Mouse (Mus musculus): ENCODE data around the gene Reg3g. TPM values are rescaled to one million over a fixed set of nuclear protein-coding genes. Genes with fewer than 3 reads are reported as not detected.
"Not testable (repeated sequence)": the region's sequence is repeated elsewhere in the genome, so short reads cannot be mapped to it uniquely, and the experiment has no call there.

The Reg3g gene
- total RNA-seq (2017), result not detected in 2 replicates

DNA sequence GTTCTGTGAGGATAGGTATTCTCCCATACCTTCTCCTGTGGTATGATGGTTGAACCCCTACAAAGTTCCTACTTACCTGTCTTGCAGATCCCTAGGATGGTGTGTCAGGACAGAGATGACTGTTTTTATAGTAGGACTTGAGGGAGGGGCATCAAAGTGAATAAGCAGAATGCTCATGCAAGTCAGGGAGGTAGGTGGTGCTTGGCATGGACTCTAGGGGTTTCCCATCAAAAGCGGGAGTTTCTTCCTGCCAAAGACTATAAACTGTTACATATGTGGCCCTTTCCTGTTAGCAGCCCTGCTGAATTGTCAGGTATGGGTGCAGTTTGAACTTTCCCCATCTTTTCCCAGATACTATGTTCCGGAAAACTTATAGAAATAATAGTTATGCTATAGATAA lies at the start of gene Reg3g:
TSS of gene Reg3g (minus strand) at position 101 of the 400 bp plus-strand sequence.
- no peak for ATAC-seq (ENCODE audit: extremely low read depth, insufficient number of reproducible peaks, low FRiP score, poor library complexity, severe bottlenecking)

DNA sequence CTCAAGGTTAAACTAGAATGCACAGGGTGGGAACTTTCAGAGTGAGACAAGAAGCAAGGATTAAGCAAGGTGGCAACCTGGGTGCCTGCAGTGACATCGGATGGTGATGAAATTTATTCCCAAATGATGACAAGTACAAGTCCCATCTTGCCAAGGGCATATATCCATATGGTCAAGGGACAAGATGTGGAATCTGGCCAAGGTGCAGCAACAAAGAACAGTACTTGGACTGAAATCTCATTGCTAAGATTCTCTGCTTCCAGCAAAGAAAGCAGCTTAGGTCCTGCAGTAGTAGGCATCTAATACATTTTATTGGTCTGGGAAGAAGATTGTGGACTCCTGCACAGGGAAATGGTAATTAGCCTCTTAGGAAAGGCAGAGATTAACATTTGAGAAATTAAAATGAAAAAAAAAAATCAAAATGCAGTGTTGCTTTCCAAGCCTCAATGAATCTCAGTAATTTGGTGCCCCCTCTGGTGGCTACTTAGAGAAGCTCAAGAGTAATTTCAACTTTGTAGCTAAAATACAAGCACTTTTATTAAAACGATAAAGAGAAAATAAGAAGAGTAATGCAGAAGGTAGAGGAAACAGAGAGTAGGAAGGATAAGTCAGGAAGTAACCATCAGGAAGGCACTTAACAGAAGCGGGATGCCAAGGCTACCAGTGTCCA lies 47.2 kb upstream of the Reg3g start:
- no peak for ATAC-seq (ENCODE audit: extremely low read depth, insufficient number of reproducible peaks, low FRiP score, poor library complexity, severe bottlenecking)

DNA sequence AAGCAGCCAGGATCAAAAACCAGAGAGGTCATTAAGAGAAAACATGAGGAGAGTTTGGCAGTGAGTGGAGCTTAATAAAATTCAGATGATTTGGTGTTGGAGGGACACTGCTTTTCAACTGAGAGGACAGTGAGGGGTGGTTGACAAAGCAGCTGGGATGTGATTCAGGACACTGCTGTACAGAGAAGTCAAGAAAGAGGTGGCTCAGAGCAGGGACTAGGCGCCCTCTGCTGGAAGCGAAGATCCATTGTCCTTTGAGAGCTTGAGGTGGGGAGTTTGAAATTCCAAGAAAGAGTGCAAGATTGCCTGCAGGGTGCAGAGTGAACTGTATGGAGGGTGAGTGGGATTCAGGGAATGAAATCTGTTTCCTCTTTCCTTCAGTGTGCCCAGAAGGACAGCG lies 44.2 kb upstream of the Reg3g start:
- no peak for ATAC-seq (ENCODE audit: extremely low read depth, insufficient number of reproducible peaks, low FRiP score, poor library complexity, severe bottlenecking)

DNA sequence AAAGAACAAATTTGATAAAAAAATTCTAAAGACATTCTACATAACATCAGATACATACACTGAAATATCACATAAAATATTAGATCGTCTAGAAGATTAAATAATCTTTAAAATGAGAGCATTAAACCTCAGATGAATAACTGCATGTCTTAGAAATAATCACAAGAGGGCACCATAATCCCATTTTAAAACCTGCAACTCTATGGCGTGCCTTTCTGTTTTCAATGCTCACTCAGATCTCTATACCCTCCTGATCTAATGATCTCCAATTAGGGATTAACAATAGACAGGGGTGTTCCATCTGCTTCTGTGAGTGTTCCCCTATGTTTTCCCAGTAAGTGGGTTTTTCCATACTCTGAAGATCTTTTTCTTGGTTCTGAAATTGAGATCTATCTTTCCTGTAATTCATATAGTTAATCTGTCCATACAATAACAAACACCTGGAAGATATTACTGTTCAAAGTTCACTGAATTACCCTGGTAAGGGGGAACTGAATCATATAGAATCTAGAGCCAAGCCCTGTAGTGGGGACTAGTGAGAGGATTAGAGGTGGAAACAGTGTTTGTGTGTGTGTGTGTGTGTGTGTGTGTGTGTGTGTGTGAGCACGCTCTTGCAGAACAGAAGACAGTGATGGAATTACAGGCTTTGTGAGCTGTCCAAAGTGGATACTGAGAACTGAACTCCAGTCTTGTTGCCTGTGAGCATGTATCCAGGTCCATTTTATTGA lies 41.7 kb upstream of the Reg3g start:
- no peak for ATAC-seq (ENCODE audit: extremely low read depth, insufficient number of reproducible peaks, low FRiP score, poor library complexity, severe bottlenecking)

DNA sequence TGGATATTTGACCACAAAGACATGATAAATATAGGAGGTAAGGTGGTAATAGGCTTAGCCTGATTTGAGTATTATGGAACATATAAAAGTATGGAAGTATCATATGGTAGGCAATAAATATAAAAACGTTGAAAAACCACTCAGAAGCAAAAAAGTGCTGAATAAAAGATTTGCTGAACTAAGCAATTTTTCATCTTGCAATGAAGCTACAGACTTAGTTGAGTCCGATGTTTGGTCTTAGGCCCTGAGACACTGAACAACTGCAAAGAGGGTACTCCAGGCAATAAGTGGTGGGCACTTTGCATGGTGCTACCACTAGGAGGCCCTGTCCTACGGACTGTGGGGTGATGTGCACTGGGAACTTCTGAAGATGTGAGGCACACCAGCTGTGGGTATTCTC lies 37.1 kb upstream of the Reg3g start:
- no peak for ATAC-seq (ENCODE audit: extremely low read depth, insufficient number of reproducible peaks, low FRiP score, poor library complexity, severe bottlenecking)

DNA sequence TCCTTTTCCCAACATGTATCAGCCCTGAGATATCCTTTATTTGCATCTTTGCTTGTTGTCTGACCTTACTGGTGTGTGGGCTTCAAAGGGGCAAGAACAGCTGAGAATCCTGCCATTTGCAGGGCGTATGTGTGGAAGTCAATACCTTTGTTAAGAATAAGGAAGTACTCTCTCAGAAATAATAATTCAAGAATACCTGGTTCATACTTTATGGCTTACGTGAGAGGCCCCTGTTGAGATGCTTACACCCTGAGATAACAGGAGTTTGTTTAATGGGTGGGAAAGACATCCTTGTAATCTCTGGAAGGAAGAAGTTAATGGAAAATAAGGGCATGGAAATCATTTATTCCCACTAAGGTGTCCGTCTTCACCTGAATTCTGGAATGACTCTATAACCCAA lies 26.0 kb upstream of the Reg3g start:
- ATAC-seq (ENCODE audit: extremely low read depth, insufficient number of reproducible peaks, low FRiP score, poor library complexity, severe bottlenecking), result no peak

DNA sequence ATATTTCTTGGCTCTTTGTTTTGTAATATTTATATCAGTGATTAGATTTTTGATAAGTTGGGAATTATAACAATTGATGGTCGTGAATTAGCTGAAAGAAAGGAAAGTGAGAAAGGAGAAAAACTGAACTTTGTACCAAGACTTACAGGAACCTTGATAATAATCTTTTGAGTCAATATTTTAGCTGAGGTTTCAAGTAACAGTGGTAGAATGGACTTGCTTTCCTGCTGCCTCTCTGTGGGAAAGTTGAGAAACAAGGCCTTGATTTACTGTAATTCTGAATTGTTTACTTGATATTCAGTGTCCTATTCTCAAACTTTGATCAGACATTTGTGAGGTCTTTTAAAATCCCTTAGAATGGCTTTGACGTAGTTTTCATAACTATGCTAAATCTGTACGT lies 615 bp upstream of the Reg3g start:
- ATAC-seq (ENCODE audit: extremely low read depth, insufficient number of reproducible peaks, low FRiP score, poor library complexity, severe bottlenecking), result no peak

DNA sequence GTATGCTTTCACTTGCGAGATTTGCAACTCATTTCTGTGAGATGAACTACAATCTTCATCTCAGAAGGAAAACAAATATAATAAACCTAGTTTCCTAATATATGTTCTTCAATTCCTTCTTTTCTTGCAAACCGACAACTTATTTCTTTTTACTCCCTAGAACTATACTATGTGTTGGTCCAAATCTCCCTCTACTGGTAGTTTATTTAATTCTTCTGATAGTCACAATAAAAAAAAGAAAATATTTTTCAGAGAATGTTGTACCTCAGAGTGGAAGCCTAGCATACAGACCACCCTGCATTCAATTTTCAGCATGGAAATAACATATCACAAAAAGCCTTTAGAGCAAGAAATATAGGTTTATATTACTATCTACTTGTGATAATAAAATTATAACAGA lies 5.4 kb downstream of the Reg3g start:
- no peak for ATAC-seq (ENCODE audit: extremely low read depth, insufficient number of reproducible peaks, low FRiP score, poor library complexity, severe bottlenecking)

DNA sequence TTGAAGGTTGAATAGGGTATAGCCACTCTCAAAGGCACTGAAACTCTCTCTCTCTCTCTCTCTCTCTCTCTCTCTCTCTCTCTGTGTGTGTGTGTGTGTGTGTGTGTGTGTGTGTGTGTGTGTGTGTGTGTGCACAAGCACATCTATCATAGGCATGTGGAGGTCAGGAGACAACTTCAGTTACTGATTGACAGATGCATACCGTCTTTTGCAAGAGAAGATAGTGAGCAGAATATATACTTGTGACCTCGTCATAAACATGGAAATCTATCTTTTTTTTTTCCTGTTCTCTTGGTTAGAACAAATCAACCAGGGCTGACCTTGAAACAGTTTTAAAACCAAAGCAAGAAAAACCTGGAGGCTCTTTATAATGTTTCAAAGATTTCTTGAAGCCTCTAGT lies 6.3 kb downstream of the Reg3g start:
- ATAC-seq (ENCODE audit: extremely low read depth, insufficient number of reproducible peaks, low FRiP score, poor library complexity, severe bottlenecking), result no peak

DNA sequence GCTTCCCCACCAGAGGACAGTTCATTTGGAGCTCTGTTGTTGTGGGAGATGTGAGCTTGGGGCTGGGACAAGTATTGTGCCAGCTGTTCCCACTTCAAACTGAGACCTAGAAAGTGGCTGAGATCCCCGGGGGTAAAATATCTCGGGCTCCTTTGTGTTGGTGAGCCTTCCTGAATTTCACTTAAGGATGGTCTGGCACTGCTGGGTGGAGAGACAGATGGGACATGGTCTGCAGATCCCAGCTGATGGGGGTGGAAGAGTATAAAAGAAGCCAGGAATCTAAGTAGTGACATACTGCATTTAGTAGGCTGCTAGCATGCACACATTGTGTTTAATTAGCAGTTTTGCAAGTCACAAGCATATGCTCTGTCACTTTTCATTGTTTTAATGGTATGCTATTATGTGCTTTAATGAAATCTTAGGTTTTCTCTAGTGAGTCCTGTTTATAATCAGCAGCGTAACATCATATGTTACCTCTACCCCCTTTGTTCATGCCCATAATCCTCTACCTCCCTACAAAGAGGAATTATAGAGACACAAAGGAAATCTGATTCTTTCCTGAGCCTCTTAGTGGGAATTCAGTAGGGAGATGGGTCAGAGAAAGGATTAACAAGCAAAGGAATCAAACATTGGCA lies 8.4 kb downstream of the Reg3g start:
- ATAC-seq (ENCODE audit: extremely low read depth, insufficient number of reproducible peaks, low FRiP score, poor library complexity, severe bottlenecking), result no peak

DNA sequence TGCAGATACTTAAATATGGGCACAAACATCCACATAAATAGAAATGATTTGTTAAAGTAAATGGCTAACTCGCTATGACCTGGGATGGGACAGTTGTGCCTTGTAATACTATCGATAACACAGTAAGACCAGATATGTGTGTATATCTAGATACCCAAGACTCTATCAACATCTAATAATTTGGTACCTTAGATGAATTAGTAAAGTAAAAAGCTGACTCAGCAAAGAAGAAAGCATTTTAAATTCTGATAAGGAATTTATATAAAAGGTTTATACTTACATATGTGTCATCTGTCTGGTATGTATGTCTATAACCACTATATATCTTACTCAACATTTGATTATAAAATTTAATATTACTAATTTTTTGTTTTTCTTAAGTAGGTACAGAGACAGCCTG lies 15.9 kb downstream of the Reg3g start:
- ATAC-seq (ENCODE audit: extremely low read depth, insufficient number of reproducible peaks, low FRiP score, poor library complexity, severe bottlenecking), result no peak

DNA sequence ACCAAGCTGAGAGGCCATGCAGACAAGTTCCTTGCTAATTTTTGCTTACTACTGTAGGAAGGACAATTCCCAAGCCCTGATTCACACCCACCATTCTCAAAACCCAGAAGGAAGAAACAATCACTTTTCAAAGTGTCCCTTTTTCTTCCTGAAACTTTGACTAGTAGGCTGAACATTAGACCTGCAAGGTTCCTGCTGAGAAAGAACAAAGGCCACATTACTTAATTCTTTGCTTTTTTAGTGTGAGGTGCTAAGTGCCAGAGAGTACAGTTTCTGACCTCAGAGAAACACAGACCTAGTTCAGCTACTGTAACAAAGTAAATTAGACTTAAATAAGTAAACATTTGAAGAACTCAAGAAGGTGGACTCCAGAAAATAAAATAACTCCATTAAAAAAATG lies 20.3 kb downstream of the Reg3g start:
- no peak for ATAC-seq (ENCODE audit: extremely low read depth, insufficient number of reproducible peaks, low FRiP score, poor library complexity, severe bottlenecking)

DNA sequence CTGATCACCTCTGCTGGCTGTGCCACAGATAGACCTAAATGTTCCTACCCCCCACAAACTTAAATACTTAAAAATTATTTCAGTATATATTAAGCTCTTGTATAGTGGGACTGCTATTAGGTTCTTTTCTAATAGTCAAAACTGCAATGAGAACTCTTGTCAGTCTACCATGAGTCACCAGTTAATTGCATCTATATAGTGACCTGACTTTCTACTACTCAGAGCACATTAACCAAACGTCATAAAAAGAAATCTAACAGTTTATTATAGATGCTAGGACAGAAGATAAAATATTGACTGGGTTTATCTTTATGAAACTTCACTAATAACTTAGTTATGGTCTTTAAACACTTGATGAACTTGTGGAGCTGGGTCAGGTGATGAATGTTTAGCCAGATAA lies 21.5 kb downstream of the Reg3g start:
- no peak for ATAC-seq (ENCODE audit: extremely low read depth, insufficient number of reproducible peaks, low FRiP score, poor library complexity, severe bottlenecking)

DNA sequence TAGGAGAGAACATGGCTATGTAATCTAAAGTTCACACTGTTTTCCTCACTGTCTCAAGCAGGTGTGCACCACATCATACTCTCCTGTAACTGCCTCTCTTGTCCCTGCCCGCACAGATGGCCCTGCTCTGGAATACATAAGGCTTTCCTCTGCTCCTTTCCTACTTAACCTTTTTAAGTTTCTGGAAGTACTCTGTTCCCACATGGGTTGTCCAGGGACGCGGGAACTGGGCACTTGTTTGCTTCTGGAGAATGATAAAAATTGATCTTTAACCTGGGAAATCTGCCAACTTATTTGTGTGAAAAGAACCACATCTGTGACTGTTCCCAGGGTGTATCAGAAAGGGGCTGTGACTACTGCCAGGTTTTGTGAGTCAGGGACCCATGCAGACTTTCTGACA lies 43.2 kb downstream of the Reg3g start:
- ATAC-seq (ENCODE audit: extremely low read depth, insufficient number of reproducible peaks, low FRiP score, poor library complexity, severe bottlenecking), result no peak

DNA sequence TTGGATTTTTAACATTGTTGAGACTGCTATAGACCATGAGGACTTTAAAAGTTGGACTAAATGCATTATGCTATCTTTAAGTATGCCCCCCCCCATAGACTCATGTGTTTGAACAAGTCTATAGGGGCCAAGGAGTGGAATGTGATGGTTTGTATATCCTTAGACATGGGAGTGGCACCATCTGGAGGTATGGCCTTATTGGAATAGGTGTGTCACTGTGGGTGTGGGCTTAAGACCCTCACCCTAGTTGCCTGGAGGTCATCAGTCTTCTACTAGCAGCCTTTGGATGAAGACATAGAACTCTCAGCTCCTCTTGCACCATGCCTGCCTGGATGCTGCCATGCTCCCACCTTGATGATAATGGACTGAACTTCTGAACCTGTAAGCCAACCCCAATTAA lies 46.3 kb downstream of the Reg3g start, which contains the start of gene Reg1:
TSS of gene Reg1 (plus strand) at position 301 of the 400 bp plus-strand sequence.
- ATAC-seq (ENCODE audit: extremely low read depth, insufficient number of reproducible peaks, low FRiP score, poor library complexity, severe bottlenecking), result not testable (repeated sequence)

Other genes starting within 250 kb of the Reg3g start
- gene Reg3b, start 98.2 kb downstream of the Reg3g start, total RNA-seq (2017), result not detected in 2 replicates
- not detected in 2 replicates for gene Reg3d, start 90.0 kb downstream of the Reg3g start, total RNA-seq (2017)
- not detected in 2 replicates for gene Reg3a, start 88.2 kb downstream of the Reg3g start, total RNA-seq (2017)
- not detected in 2 replicates for gene Reg2, start 73.2 kb downstream of the Reg3g start, total RNA-seq (2017)
- gene Reg1, start 46.2 kb downstream of the Reg3g start, total RNA-seq (2017), result not detected in 2 replicates

Data from neutrophil, adult 5-6 weeks (primary cell).